Mouse (Mus musculus): ENCODE measurements at regions not wholly inside any gene's neighbourhood (a gene's known extent, or its start where the extent isn't known, plus 50 kb on each side); places are given as distances from the start of the nearest gene placed in this dataset.

DNA sequence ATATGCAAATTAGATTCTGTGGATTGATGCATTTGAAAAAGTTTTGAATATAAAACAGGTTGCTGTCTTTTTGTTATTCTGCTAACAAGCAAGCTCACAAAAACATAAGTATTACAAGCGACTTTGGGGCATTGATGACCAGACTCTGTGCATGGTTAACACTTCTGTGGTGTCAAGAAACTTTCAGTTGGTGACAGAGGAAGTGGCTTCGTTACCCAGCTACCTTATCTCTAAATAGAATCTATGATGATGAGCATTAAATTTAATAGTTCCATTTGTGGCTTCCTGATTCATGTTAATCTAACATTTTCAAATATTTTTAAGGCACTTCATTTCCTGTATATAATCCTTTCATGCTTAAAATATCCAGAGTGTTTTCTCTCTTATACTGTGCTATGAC is 100.8 kb downstream of the Tm2d1 start:
- DNase-seq = no peak

DNA sequence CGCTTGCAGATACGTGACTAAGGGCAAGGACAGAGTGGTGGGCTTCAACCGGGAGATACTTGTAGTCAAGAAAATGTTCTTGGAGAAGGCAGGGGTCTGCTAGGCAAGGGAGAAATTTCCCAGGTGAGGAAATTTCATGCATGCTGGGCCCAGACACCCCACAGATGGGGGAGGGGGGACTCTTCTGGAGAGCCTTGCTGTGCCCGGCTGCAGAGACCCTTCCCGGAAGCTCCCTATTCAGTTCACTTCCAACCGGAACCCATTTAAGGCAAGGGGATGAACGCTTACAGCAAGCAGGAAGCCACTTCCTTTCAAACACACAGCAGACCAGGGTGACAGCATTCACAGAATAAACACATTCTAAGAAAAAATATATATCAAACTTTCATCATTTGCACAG is 124.8 kb downstream of the Tm2d1 start:
- no peak for DNase-seq

DNA sequence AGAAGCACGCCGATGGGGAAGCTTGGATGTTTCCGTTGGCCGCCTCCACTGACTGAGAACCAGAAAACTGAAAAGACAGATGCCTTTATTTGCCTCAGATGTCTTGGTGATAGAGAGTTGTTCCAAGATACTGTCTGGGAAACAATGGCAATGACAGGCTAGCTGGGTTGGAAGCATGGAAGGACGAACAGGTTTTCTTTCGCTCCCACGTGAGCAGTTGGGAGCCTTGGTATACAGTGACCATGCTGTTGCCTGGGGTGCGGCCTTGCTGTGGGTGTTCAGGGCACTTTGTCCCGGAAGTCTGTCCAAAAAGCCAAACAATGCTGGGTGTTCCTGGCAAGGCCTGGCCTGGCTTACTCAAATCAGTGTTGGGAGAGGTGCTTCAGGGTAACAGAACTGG is 125.4 kb downstream of the Tm2d1 start:
- DNase-seq = no peak

DNA sequence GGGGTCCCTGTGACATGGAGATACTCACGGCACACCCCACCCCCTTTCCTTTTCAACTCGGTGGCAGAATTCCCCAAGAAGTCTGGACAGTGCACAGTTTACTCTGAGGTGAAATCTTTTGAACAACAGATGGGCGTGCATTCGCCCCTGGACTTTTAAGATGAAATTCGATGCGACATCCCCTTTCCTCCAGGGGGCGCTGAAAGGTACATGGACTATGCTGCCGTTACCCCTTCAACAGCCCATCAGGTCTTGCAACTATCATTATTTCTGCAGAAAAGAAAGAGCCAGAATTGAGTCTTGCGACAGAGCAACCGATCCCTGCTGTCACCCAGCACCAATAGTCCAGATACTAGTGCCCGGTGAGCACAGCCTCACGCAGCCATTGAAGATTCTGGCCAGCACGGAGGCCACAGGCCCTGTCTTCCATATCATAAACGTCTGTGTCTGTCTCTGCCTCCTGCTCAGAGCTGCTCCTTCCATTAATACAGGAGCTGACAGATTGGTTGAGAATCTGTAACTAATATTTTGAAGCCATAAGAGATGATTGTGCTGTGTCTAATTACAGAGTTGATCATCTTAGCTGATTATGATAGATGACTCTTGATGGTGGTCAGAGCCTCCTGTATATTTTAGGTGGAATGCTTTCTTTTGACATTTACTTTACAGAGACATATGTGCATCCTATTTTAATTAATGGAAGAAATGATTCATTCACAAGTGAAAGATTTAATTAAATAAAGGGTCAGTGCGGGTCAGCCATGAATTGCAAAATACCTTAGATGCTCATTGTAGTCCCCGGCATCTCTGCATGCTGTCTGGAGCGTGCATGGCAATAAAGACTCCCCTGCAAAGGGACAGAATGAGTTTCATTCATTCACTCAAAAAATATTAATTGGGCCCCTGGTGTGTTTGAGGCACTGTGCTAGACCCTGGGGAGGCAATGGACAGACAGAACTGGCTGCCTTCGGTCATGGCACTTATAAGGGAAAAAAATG is 128.0 kb downstream of the Tm2d1 start:
- DNase-seq = peak in 1 of 2 experiments; percentile 17

DNA sequence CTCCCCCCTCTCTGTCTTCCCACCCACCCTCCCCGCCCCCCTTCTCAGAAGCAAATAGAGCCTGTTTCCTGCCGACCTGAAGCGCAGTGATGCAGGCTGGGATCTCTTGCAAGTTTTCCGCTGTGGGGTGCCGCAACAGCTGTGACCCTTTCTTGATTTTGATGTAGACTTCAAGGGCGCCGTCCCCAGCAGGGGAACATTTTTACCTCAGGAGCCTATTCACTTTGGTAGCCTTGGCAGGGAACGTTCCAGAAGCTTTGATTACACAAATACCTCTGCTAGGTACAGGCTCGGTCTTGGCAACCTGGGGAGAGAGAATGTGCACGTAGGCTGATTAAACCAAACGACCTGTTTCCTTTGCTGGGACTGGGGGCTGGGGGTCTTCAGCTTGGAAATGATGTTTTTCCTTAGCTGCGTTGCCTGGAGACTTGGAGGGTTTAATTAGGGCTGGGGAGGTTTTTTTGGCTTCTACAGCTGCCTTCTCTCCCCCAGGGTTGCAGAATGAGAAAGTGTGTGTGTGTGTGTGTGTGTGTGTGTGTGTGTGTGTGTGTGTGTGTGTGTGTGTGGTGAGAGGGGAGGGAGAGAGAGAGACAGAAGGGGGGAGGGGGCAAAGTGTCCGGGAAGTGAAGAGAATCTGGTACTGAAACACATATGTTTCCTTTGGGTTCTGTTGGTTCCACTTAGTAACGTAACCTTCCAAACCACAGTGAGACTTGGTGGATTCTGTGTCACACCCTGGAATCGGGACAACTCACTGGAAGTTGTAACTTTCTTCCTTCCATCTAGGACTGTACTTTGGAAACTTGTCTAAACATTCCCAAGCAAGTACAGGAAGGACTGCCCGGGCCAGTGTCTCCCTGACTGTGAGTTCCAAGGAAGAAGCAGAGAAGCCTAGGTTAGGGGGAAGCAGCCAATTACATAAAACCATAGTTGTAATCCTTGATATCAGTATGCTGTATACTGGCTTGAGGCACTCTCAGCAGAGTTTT is 138.9 kb downstream of the Tm2d1 start:
- DNase-seq = peak; percentile 67 to 83

DNA sequence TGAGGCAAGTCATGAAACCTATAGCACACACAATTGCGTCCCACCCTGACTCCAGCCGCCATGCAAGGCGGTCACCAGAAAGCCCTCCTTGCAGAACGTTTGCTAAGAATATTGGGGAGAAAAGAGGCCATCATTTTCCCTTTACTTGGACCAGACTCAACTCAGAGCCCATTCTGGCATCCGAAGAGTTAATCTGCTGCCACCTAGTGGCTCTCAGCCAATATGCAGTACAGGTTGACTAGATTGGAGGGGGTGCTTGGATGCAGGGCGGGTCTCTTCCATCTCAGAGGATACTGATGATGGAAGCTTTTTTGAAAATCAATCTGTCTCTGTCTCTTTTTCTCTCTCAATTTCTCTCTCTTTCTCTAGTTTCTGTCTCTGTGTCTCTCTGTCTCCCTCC is 139.6 kb downstream of the Tm2d1 start:
- DNase-seq = peak; percentile 61 to 81

DNA sequence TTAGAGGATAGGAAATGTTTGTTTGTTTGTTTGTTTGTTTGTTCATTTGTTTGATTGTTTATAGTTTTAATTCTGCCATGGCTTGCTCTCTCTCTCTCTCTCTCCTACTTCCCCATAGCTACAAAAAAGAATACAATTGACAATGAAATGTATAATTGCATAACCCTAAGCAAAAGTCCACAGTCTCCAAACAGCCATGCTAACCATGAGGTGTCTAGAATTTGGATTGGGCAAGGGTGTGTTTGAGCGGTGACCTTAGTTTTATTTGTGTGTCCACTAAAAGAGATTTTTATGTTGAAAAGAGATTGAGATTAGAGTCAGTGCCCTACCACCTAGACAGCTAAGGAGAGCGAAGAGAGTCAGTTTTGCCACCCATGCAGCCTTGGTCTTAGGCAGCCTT is 141.2 kb downstream of the Tm2d1 start:
- no peak for DNase-seq

DNA sequence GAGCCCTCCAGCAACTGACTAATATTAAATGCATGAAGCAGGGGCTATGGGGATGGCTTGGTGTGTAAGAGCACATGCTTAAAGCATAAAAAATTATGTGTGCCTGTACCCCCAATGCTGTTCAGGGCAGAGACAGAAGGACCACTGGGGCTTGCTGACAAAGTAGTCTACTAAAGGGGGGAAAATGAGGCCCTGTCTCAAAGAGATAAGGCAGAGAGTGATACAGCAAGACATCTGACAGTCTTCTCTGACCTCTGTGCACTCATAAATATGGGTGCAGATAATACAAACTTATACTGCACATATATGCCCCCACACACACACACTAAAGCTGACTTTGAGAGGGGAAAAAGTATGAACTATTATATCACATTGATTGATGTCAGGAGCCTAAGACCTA is 142.8 kb downstream of the Tm2d1 start:
- no peak for DNase-seq

DNA sequence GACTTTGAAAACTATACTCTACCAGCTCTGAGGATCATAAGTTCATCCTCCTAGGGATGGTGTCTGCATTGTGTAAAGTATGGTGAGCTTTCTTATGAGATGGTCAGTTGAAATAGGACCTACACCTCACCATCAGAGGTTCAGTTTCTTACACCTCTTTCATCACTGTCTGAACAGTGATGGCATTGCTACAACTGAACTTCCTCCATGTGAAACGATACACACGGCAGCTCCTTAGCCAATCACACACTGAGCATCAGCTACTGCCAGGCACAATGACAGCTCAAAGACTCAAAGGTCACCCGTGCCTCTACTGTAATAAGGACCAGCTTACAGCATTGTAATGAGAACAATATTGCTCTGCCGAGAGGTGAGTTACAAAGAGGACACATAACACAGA is 145.0 kb downstream of the Tm2d1 start:
- DNase-seq = no peak

DNA sequence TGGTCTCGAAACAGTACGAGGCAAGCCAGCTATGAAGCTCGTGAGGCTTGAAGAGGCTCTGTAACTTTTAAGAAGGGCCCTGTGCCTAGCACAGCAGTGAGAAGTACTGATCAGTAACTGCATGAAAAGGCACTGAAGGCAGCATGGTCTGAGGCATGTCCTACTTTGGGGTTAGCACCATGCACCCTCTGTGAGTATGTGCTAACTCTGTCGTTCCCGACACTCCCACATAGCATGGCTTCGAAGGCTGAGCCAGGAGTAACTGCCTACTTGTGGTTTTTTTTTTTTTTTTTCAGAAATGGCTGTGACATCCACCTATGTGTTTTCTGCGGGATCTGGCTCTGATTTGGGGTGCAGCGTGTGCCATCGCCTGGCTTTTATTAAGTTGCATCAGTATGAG is 145.6 kb downstream of the Tm2d1 start:
- no peak for DNase-seq

DNA sequence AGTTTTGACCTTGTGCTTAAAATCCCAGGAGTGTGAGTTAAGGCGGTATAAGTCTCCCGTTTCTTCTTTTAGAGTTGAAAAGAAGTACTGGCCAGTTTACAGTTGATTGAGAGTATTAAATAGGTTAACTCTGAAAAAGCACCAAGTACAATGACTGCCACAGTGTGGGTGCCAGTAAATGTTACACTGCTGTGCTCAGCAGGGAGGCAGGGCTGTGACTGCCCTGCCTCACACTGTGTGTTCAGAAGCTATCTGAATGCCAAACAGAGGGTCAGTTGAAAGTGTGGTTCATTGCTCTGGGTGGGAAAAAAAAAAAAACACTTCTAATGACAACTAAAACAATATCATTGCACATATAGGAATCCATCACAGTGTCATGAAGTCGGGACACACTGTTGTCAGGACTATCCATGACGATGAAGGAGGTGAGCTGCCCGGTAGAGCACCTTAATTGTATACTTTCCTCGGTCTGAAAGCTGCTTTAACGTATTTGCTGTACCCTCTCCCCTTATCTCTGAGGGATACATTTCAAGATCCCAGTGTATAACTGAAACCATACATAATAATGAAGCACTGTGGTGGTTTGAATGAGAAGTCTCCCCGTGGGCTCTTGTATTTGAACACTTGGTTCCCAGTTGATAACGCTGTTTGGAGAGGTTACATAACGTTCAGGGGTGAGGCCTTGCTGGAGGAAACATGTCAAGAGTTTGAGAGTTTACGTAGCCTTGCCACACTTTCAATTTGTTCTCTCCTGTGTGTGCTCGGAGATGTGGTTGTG is 146.9 kb downstream of the Tm2d1 start:
- DNase-seq = no peak

DNA sequence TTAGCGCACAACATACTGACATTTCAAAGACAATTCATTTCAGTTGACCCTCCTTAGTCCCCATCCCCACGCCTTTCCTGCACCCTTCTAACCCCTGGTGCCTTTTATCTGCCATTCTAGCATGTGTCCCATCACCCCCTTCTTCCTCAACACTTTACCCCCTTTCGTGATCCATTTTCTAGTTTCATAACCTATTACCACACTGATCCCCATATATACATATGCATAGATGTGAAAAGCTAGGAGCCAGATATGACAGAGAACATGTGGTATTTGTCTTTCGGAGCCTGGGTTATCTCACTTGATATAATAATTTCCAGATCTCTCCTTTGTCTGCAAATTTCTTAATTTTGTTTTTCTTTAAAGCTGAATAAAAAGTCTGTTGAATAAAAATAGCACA is 154.9 kb downstream of the Tm2d1 start:
- DNase-seq = no peak

DNA sequence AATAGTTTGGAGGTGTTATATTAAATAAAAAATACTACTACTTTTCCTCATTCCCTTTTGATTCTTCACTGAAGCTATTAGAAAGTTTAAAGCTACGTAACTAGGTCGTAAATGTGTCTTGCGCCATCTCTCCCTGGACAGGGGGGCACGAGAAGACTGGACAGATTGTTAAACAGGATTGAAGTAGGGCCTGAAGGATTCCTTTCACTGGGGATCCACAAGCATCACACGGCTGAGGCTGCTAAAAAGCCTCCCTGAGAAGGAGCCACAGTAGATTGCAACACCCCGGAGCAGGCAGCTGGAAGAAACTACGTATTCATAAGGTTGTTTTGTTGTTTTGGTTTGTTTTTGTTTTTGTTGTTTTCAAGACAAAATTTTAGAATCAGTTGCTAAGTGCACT is 158.7 kb downstream of the Tm2d1 start:
- no peak for DNase-seq

DNA sequence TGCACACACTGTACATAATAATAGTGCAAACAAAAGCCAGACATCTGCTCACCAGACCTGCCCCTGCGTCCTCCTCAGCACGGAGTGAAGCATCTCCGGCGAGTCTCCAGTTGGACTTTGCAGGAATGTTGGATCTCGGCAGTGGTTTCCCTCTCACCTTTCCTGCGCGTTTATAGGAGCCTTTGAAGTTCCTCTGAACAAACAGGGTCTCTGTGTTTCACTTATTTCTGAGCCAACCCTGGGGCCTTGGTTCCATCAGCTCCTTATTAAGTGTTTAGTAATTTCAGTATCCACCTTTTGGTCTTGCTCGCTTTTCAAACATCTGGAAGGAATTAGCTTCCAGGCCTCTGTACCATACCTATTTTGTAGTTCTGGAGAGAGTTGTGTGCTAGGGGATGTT is 159.7 kb downstream of the Tm2d1 start:
- DNase-seq = no peak

DNA sequence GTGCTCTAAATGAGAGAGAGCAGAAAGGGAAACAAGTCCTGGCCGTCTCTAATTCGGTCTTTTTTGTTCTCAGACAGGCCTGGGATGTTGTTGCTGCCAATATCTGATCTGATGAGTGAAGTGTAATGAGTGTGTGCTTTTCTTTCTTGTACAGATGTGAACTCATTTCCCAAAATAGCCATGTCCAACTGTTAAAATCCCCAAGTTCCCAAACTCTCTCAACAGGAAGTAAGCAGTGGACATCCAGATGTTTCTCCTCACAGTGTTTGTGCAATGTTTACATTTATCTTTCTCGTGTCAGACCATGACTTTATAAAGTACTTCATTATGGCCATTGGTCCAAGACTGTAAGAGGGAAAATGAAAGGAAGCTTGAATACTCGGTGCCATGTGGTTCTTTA is 161.5 kb downstream of the Tm2d1 start:
- DNase-seq = no peak

DNA sequence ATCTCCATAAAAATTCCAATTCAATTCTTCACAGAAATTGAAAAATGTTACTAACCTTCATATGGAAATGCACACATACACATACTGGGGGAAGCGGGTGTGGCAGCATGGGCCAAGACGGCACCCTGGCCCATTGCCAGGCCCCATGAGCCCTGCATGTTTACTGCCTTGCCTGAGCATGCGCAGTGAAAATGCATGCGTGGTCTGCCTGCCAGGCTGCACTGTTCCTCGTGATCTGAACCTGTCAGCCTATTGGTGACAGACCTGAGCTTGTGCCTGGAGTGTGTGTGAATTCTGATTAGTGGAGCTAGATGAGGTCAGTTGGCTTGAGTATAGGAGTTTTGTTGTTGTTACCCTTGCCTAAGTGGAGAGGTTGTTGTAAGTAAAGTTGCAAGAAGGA is 167.9 kb downstream of the Tm2d1 start:
- no peak for DNase-seq

DNA sequence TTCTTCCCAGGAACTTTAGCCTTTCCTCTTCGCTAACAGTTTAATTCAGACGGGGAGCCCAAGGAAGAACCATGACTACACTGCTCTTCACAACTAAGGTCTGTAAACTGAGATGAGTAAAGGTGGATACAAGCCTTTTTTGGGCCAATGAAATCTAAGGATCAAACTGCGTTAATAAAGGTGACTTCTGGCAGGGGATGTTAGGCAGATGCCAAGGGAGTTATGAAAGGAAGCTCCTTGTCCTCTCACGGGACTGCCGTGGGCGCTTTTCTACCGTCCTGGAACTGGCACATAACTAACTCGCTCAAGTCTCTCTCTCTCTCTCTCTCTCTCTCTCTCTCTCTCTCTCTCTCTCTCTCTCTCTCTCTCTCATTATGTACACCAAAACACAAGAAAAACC is 175.7 kb downstream of the Tm2d1 start:
- DNase-seq = no peak

DNA sequence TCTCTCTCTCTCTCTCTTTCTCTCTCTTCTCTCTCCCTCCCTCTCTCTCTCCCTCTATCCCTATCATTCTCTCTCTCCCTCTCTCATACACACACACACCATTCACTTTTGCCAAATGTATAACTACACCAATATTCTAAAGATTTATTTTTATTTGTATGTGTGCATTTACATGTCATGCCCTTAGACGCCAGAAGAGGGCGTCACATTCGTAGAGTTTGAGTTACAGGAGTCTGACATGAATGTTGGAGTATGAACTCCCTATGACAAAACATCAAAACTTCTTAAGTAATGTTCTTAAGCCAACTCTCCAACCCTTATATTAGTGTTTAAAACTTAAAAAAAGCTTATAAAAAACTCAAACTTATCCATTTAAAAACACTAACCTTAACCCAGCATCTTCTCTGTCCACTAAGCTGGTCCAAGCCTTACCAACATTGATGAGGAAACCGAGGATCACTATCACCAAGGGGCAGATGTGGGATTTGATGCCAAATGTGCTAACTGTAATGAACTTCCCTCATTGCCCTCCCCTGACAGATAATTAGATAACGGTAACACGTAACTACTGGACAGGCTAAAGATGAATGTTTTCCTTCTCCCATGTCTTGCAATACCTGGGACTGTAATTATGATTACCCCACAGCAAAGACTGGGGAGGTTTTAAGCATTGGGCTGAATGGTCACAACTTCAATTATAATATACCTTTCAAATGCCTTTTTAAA is 176.7 kb downstream of the Tm2d1 start:
- no peak for DNase-seq

DNA sequence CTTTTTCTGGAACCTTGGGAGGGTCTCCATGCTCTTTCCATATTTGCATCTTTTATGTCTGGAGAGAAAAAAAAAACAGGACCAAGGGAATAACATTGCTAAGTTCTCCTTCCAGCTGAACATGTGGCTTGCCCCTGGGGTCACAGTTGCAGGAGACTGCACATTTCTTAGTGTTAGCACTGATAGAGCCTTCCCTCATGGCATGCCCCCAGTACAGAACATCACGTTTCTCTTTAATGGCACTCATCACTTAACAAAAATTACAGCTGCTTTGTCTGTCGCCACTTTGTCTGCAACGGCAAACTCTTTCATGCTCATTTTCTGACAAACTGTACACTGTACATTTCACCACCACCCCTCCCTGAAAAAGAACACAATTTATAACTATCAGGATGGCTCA is 180.0 kb downstream of the Tm2d1 start:
- DNase-seq = no peak

DNA sequence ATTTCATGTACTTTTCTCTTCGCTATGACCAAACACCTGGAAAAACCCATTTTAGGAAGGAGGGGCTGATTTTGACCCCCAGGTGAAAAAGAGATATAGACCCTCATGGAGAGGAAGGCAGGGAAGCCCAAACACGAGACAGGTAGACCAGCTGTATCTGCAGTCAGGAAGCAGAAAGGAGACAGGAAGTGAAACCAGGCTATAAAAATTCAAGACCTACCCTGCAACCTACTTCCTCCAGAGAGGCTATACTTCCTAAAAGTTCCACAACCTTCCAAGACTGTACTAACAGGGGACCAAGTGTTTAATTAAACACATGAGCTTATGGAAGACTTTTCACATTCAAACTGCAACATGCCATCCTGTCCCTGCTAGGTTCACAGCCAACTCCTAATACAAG is 180.9 kb downstream of the Tm2d1 start:
- DNase-seq = no peak

DNA sequence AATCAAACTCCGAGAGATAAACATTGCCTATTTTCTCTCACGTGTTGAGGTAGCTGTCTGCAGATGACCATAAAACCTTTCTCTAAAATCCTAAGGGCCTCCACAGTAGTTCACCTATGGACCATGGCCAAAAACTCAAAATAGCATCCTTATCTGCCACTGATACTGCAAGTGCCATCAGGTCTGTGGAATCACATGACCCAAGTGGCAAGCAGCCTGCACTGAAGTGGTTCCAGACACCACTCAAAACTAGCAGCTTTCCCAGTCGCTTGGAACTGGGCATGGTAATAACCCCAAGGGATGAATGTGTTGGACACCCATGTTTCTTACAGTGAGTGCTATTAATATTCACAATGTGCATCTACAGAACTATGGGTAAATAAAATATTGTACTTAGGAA is 182.0 kb downstream of the Tm2d1 start:
- no peak for DNase-seq

DNA sequence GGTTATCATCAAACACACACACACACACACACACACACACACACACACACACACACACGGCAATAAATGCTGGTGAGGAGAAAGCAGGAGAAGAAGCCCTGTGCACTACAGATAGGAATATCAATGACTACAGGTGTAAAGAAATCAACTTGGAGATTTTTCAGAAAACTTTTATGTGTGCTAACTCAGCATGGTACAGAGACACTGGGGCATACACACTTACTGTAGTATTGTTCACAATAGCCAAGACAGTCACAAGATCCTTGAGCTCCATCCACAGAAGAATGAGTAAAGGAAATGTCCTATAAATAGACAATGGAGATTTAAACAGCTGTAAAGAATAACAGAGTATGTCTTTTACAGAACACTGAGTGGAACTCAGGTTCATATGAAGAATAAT is 182.4 kb downstream of the Tm2d1 start:
- no peak for DNase-seq
